In the genomic region with DNA sequence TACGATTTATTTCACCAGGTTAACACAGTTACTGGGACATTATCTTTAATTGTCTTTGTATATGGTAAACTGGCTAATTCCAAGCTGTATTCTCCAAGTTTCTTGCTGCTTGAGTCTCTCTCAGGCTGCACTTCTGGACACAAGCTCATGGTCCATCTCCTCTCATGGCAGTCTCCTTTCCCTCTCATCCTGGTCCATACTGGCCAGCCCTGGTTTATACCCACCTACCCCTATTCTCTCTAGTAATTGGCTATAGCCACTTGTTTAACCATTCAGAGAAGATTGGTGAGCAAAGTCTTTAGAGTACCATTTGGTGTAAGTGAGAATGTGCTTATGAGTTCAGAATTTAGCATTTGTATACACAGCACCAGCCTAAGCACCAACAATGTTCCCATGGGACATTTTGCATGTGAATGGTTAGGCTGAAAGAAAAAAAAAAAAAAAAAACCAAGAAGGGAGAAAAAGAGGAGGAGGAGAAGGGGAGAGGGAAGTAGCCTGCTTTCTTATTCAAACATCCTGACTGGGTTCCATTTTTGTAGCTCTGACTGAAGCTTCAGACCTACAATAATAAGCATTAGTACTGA, we compare ENCODE assay signal across 22 mouse cellular contexts.
"Had no signal": no experiment of that assay in that cellular context is flagged by ENCODE, and none has a peak within 500 bp of the region (broad histone marks: within the 10 kb centered on the region; RNA-seq: fewer than 3 reads in every experiment).

No protein-coding gene starts in this region.

- H3K36me3 ChIP-seq: limb, embryonic 12.5 days; limb, embryonic 15.5 days; midbrain, embryonic 15.5 days; neural tube, embryonic 13.5 days; stomach, embryonic 15.5 days had no signal

- DNase-seq: kidney, adult 9 months; kidney, postnatal 14 days; layer of hippocampus, postnatal 36 days; liver, postnatal 0 days; lung, embryonic 14.5 days; lung, postnatal 4 days; retina, postnatal 1 day; right cerebral cortex, postnatal 25 days; spleen, adult 18-20 months; thymus, postnatal 25 days had no signal

- H3K9me3 ChIP-seq: limb, embryonic 12.5 days; limb, embryonic 15.5 days; midbrain, embryonic 15.5 days; neural tube, embryonic 13.5 days; stomach, embryonic 15.5 days had no signal

- H3K27ac ChIP-seq: layer of hippocampus, adult 2 months; left cerebral cortex, adult 2 months; limb, embryonic 12.5 days; limb, embryonic 15.5 days; liver, embryonic 14.5 days; midbrain, embryonic 15.5 days; neural tube, embryonic 13.5 days; stomach, embryonic 15.5 days had no signal

- H3K4me1 ChIP-seq: limb, embryonic 12.5 days; limb, embryonic 15.5 days; midbrain, embryonic 15.5 days; neural tube, embryonic 13.5 days; stomach, embryonic 15.5 days had no signal

- ATAC-seq: liver, postnatal 0 days; lung, postnatal 0 days; midbrain, embryonic 15.5 days had no signal

- H3K4me2 ChIP-seq: limb, embryonic 12.5 days; limb, embryonic 15.5 days; liver, embryonic 11.5 days; lung, embryonic 14.5 days; midbrain, embryonic 11.5 days; midbrain, embryonic 15.5 days; neural tube, embryonic 13.5 days; stomach, embryonic 15.5 days had no signal

- H3K9ac ChIP-seq: limb, embryonic 12.5 days; limb, embryonic 15.5 days; liver, embryonic 14.5 days; liver, postnatal 0 days; lung, embryonic 14.5 days; midbrain, embryonic 15.5 days; neural tube, embryonic 13.5 days; stomach, embryonic 15.5 days had no signal

- H3K4me3 ChIP-seq: layer of hippocampus, adult 2 months; left cerebral cortex, adult 2 months; limb, embryonic 12.5 days; limb, embryonic 15.5 days; midbrain, embryonic 15.5 days; myocyte; neural tube, embryonic 13.5 days; stomach, embryonic 15.5 days had no signal

- H3K27me3 ChIP-seq: limb, embryonic 12.5 days; limb, embryonic 15.5 days; midbrain, embryonic 15.5 days; neural tube, embryonic 13.5 days; stomach, embryonic 15.5 days had no signal
